Mouse (Mus musculus): ENCODE measurements around the gene Rbfox3.
A peak's percentile ranks its signal among the peaks of the same experiment; 100 is the strongest.

Gene Rbfox3

DNA sequence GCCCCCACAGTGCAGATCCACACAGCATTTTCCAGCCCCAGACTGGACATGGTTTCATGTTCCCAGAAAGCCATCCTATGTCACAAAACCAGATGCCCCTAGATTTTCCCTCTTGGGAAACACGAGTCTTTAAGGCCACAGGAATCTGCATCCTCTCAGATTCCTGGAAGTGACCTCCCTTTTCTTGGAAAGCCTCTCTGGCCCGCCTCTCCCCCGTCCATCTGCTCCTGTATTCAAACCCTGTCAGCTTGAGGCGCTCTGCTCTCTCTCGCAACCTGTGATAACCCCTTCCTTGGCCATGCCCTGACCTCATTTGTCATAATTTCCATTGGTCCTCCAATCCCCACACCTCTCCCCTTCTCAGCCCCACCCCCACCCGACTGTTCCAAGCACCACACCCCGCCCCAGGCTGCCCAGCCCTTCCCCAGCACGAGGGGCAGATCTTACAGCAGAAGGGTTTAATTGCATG is 183.3 kb downstream of the Rbfox3 start:
- DNase-seq (ENCODE audit: low read depth), result no peak

GRCm38 (mm10) chr11:118726430-118726829 is 185.0 kb downstream of the Rbfox3 start:
- DNase-seq (ENCODE audit: low read depth), result no peak

- DNase-seq (ENCODE audit: low read depth), result no peak
Measured at GRCm38 (mm10) chr11:118724423-118724822, 187.0 kb downstream of the Rbfox3 start.

DNA sequence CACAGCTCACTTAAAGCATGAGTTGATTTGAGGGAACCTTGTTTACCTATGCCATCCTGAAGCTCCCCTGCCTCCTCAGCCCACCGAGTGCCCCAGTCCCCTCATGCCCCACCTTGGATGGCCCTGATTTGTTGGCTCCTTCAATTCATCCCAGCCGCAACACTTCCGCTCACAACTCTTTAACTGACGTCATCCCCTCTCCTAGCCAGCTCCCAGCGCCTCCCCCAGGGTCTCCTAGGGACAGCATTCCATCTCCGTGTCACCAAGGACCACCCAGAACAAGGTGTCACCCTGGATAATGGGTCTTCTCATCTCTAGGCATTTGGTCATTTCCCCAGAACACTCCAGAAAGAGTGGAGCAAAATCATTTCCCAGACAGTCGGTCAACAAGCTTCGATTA is 188.2 kb downstream of the Rbfox3 start:
- no peak for DNase-seq (ENCODE audit: low read depth)

- DNase-seq (ENCODE audit: low read depth), result no peak
Measured at GRCm38 (mm10) chr11:118721898-118722297, 189.5 kb downstream of the Rbfox3 start.

- no peak for DNase-seq (ENCODE audit: low read depth)
Measured at GRCm38 (mm10) chr11:118714601-118715524, 196.5 kb downstream of the Rbfox3 start.

DNA sequence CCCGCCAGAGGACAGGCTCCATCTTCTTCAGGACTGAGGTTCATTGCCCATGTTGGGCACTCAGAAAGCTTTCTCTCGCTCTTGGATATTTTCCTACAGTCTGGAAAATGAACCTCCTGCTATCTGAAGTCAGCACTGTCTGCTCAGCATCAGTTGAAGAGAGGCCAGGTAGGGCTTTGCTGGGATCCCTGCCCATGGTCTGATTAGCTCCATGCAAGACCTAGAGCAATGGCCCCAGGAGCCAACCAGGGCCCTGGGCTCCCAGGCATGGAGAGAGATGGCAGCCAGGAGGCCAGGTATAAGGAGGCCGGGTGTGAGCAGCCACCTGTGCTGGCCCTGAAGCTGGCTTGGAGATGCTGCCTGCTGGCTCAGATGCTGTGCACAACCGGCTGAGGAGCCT is 198.6 kb downstream of the Rbfox3 start:
- no peak for DNase-seq (ENCODE audit: low read depth)

- no peak for DNase-seq (ENCODE audit: low read depth)
Measured at GRCm38 (mm10) chr11:118712058-118712457, 199.3 kb downstream of the Rbfox3 start.

GRCm38 (mm10) chr11:118710035-118710434 is 201.4 kb downstream of the Rbfox3 start:
- no peak for DNase-seq (ENCODE audit: low read depth)

DNA sequence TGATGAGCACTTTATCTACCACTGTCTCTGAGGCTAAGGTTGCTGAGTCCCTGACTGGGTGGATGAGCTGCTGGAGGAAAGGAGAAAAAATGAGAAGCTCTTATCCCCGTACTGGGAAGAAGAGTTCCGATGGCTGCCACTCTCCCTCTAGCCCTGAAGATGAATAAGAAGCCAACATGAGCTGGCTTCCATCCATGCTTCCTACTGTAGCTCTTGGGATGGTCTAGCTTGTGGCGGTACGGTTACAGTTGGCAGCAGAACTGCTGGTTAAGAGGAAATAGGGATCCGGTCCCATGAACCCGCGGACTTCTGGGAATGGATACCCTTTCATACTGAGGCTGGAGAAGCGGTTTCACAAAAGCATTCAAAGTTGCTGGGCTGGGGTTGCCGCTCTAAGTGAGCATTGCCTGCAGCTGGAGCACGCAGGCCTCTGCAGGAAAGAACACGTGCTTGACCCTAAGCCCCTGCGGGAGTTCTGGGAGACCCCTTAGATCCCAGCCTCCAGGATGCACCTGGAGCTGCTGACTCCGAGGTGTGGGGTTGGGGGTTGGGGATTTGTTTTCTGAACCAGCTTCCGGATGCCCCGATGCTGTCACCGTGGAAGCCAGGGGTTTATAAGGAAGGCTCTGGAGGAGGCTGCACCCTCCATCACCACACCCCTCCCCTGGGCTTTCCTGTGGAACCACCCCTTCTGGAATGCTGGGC is 215.0 kb downstream of the Rbfox3 start:
- DNase-seq (ENCODE audit: low read depth), result no peak

DNA sequence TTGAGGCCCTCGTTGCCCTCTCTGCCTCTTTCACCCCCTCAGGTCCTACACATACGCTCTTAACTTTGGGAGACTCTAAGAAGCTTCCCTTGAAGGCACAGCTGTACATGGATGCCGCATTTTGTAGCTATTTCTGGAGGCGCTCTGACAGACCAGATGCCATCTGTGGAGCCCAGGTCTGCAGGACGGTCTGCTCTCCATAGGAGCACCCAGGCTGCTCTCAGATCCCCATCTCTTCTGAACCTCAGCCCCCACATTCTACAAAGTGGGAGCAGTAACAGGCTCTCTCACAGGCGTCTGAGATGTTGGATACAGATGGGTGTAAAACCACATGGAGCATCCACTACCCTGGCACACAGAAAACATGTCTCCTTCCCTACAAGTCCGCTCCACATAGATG is 218.1 kb downstream of the Rbfox3 start:
- DNase-seq (ENCODE audit: low read depth), result no peak

- no peak for DNase-seq (ENCODE audit: low read depth)
Measured at GRCm38 (mm10) chr11:118690262-118690661, 221.1 kb downstream of the Rbfox3 start.

DNA sequence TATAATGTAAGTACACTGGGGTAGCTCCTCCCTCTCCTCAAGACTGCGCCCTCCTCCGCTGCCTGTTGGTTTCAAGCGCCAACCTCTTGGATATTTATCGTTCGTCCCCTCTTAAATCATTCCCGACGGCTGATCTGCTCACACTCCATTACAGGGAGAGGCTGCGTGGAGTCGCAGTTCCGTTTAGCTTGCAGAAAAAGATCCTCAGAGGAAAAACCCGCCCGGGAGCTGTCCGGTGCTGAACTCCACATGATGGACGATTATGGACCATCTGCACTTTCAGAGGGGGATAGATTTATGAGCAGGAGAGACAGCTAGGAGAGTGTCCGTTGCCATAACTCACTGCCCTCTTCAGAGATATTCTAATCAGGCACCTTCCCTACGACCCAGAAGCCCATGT is 226.0 kb downstream of the Rbfox3 start:
- DNase-seq (ENCODE audit: low read depth), result peak; percentile 64

- DNase-seq (ENCODE audit: low read depth), result no peak
Measured at GRCm38 (mm10) chr11:118684665-118685064, 226.7 kb downstream of the Rbfox3 start.

DNA sequence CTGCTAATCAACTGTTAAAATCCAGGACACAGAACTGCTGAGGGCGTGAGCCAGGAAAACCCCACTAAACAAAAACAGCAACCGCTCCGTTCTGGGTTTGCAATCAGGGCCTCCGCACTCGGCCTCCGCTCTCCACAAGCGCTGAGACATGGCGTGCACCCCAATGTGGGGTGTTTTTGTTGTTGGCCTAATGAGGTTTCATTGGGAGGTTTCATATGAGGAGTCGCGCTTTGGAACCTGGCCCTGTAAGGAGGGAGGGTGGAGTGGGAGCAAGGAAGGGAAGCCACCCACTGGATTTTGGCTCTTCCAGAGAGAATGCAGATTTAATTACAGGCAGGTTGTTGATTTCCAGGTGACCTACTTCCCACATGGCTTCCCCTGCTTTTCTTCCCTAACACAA is 230.7 kb downstream of the Rbfox3 start:
- no peak for DNase-seq (ENCODE audit: low read depth)

DNA sequence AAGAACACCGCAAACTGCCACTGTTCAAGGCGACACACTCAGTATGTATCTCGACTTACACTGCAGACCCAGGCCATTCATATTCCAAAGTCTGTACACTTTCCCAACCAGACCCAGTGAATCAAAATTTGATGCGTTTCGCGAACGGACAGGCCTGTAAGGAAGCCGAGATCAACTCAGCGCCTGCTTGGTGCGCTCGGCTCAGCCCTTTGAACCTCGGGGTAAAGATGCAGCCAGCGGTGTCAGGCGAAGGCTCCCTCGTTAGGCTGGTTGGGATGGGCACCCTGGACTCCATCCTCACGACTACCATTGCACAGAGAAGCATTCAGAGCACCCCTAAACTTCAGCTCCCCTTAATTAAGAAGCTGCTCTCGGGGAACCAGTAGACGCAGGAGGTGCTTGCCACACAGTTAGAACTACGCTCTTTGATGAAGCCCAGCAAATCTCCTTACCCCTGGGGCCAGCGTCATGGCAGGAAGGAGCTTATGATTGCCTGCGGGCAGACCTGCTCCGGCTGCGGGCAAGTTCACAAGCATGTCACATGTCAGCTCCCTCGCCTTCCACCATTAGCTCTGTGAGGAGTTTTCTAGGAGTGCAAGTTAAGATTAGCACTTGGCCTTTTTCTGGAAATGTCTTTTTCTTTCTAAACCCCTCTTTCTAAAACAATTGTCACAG is 231.5 kb downstream of the Rbfox3 start:
- DNase-seq (ENCODE audit: low read depth), result no peak

DNA sequence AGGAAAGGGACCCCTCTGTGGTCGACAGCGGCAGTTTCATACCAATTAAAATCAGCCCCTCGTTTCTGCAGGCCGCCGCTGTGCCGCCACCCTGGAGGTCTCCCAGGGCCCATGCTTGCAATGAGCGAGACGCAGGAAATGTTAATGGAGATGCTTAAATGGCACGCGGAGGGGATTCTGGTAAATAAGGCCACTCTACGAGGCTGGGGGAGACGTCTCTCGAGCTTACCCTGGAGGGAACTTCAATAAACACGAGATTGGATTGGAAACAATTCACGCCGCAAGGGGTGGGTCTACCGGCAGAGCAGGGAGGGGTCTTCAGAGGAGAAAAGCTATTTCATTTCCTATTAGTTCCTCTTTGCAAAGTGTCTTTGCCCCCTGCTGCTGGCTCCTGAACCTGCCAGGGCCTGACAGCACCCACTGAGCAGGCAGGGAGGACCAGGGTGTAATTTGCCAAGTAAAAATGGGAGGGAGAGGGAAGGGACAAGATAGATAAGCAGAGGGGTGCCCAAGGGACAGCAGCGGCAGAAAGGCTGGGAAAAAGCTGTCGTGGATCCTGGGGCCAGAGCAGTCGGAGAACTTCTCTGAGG is 232.8 kb downstream of the Rbfox3 start:
- DNase-seq (ENCODE audit: low read depth), result no peak

DNA sequence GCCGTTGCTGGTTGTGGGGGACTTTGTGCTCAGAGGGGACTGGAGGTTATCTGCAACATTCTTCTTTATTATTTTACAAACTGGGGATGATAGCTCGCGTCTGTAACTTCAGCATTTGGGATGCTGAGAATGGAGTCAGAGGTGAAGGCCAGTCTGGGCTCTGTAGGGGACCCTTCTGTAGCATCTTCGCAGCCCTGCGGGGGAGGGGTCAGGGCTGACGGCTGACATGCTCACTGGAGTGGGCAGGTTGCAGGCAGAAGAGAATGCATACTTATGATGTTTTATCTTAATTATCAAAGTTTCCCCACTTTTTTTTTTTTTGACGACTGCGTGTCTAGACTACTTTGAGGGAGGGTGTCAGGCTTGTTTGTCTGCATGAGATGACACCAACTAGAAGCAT is 234.1 kb downstream of the Rbfox3 start:
- DNase-seq (ENCODE audit: low read depth), result no peak

DNA sequence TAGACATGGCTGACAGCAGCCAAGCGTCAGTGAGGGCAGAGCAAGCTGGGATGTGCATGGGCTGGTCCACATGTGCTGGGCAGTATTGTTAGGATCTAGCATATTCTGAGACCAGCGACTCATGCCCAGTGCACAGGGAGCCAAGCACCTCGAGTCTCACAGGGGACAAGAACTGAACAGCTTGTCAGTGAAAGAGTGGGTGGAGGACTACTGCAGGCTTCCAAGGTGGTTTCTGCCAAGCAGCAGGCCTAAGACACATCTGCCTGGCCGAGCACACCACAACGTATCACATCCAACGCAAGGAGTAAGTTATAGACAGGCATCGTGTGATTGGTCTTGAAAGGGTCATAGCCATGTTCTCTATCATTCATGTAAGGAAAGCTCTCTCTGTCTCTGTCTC is 235.0 kb downstream of the Rbfox3 start:
- no peak for DNase-seq (ENCODE audit: low read depth)

DNA sequence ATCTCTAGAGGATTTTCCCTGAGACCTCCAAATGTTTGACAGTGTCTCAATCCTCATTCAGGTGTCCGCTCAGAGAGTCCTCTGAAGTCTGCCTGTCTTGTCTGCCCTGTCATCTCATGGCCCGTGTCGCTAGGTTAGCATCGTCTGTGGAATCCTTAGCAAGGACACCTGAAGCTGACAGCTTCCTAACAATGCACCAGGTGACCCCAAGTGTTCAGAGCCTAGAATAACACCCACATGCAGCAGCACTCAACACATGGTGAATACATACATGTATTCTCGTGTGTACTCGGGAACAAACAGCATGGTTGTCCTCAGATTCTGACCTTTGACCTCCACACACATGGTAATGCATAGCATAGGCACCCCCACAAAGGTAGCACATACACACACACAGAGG is 239.4 kb downstream of the Rbfox3 start:
- no peak for DNase-seq (ENCODE audit: low read depth)

GRCm38 (mm10) chr11:118671216-118671615 is 240.2 kb downstream of the Rbfox3 start:
- no peak for DNase-seq (ENCODE audit: low read depth)

GRCm38 (mm10) chr11:118669820-118670219 is 241.6 kb downstream of the Rbfox3 start:
- DNase-seq (ENCODE audit: low read depth), result peak; percentile 45

Measured in NIH3T3 (cell line).